Mouse (Mus musculus): Measurements from ENCODE around the gene Gm10762.

DNA sequence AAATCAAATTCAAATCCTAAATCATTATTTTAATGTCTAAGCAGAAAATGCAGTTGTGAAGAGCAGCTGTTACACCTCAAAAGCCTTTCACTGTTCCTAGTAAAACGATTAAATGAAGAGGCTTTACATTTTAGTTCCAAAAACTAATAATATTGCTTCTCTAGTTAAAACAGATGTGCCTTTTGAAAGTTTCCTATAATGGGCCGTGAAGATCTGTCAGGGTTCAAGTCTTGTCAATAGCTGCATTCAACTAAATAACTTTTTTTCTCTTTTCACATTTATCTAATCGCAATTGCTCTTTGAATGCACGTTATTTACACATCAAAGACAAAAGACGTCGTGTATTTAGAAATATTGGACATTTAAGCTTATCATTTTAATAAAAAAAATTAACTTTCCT lies 1.3 kb downstream of the Gm10762 start:
- TF ChIP-seq CTCF (IDR thresholded peaks at IDR 0.05; ENCODE audit: control insufficient read depth, insufficient read depth, low read length): no peak
- no peak for TF ChIP-seq POLR2A (IDR thresholded peaks at IDR 0.05; ENCODE audit: borderline replicate concordance, control insufficient read depth, low read depth, low read length)

Measured in bone marrow, adult 2 months (tissue).